Mouse (Mus musculus) kidney, adult 2 months (tissue): ENCODE results near the gene Ttc26. TPM values are rescaled to one million over a fixed set of nuclear protein-coding genes. Genes with fewer than 3 reads are reported as not detected.
A peak's percentile ranks its signal among the peaks of the same experiment; 100 is the strongest.

ENCODE experiments used
- DNase-seq: peaks from one replicate; pipeline ENCODE4 v3.0.0; 2021
- H3K27ac ChIP-seq: fragments of 200-500 bp; 2 replicates; pipeline ENCODE4 v1.5.1; 2012; ENCODE audit warnings: low read depth, low read length, control low read depth, inconsistent platforms; ENCODE audit not compliant: insufficient read depth
- H3K27me3 ChIP-seq: fragments of 200-500 bp; replicated peaks from 2 replicates; pipeline ENCODE4 v1.6.1; 2012; ENCODE audit warnings: mild to moderate bottlenecking, moderate library complexity, low read length, inconsistent platforms; ENCODE audit not compliant: control insufficient read depth, insufficient read depth
- H3K36me3 ChIP-seq: fragments of 200-500 bp; 2 replicates; pipeline ENCODE4 v1.6.1; 2012; ENCODE audit warnings: mild to moderate bottlenecking, moderate library complexity, low read length, inconsistent platforms; ENCODE audit not compliant: control insufficient read depth, insufficient read depth
- H3K4me1 ChIP-seq: fragments of 200-500 bp; 2 replicates; pipeline ENCODE4 v1.6.1; 2011; ENCODE audit warnings: low read length; ENCODE audit not compliant: control insufficient read depth, insufficient read depth
- H3K4me3 ChIP-seq: fragments of 200-500 bp; 2 replicates; pipeline ENCODE4 v1.5.1; 2011; ENCODE audit warnings: mild to moderate bottlenecking, low read depth, low read length, control low read depth; ENCODE audit not compliant: insufficient read depth
- CTCF ChIP-seq: fragments of 200-500 bp; conservative IDR thresholded peaks from 2 replicates; pipeline ENCODE4 v1.5.1; 2011; ENCODE audit warnings: low read depth, mild to moderate bottlenecking, control low read depth, low read length, moderate library complexity, mixed read lengths; ENCODE audit not compliant: insufficient read depth, insufficient read length
- POLR2A ChIP-seq: fragments of 200-500 bp; IDR thresholded peaks from one replicate; pipeline ENCODE4 v1.6.1; 2011; ENCODE audit warnings: low read depth, low read length, control low read depth
- WGBS: fragments of 180-500 bp; shearing (Covaris S2); methylation state at CpG from one replicate; pipeline ENCODE4 v1.1.7; 2018; 5-methylcytosine and 5-hydroxymethylcytosine counted together
- polyA plus RNA-seq: library from polyadenylated mRNA; depleted of rRNA; stranded (reverse); fragments of >200 nt; gene quantifications from 2 replicates; pipeline ENCODE4 v1.2.3, GENCODE M21; 2012

Ttc26 gene
- polyA plus RNA-seq, 1 experiment, result 2.4 TPM

- 50% methylated on average over 3 of the region's 3 CpGs for WGBS
- Histone ChIP-seq H3K27me3 (no peaks in the 10 kb centered on the region), H3K27ac (no peak overlapping the region), H3K4me1 (0 out of 2 replicates have a peak, but pooled peaks cover 8% of the 10 kb centered on the region), H3K4me3 (no peak overlapping the region), H3K36me3 (no peaks in the 10 kb centered on the region)
- DNase-seq, result no peak
- no peak for TF ChIP-seq POLR2A
- no peak for TF ChIP-seq CTCF
Observed at GRCm38 (mm10) chr6:38343581-38343980, 37.7 kb upstream of the Ttc26 start.

GRCm38 (mm10) chr6:38344006-38344670, 37.1 kb upstream of the Ttc26 start:
- H3K4me3 ChIP-seq, result no peak overlapping the region
- no peak for TF ChIP-seq POLR2A
- WGBS, result 85% methylated on average over 7 of the region's 7 CpGs
- no peaks in the 10 kb centered on the region for H3K27me3 ChIP-seq
- H3K4me1 ChIP-seq, result 0 out of 2 replicates have a peak, but pooled peaks cover 8% of the 10 kb centered on the region
- no peak overlapping the region for H3K27ac ChIP-seq
- DNase-seq, result no peak
- H3K36me3 ChIP-seq, result no peaks in the 10 kb centered on the region

- H3K27ac ChIP-seq, result no peak overlapping the region
- no peaks in the 10 kb centered on the region for H3K36me3 ChIP-seq
- 0 out of 2 replicates have a peak, but pooled peaks cover 8% of the 10 kb centered on the region for H3K4me1 ChIP-seq
- no peaks in the 10 kb centered on the region for H3K27me3 ChIP-seq
- no peak for TF ChIP-seq CTCF
- no peak for TF ChIP-seq POLR2A
- DNase-seq, result peak; percentile 59
- 43% methylated on average over 7 of the region's 7 CpGs for WGBS
- H3K4me3 ChIP-seq, result no peak overlapping the region
Observed at GRCm38 (mm10) chr6:38345796-38346195, 35.5 kb upstream of the Ttc26 start.

- no peaks in the 10 kb centered on the region for H3K27me3 ChIP-seq
- TF ChIP-seq POLR2A (no peak), CTCF (no peak)
- H3K4me1 ChIP-seq, result 0 out of 2 replicates have a peak, but pooled peaks cover 5% of the 10 kb centered on the region
- H3K27ac ChIP-seq, result no peak overlapping the region
- H3K36me3 ChIP-seq, result no peaks in the 10 kb centered on the region
- WGBS, result 86% methylated on average over 5 of the region's 5 CpGs
- no peak for DNase-seq
- no peak overlapping the region for H3K4me3 ChIP-seq
Observed at GRCm38 (mm10) chr6:38347875-38348274, 33.4 kb upstream of the Ttc26 start.

GRCm38 (mm10) chr6:38348811-38349453, 32.3 kb upstream of the Ttc26 start:
- TF ChIP-seq CTCF (no peak), POLR2A (no peak)
- 89% methylated on average over 6 of the region's 6 CpGs for WGBS
- H3K27ac ChIP-seq, result no peak overlapping the region
- H3K27me3 ChIP-seq, result no peaks in the 10 kb centered on the region
- H3K36me3 ChIP-seq, result no peaks in the 10 kb centered on the region
- H3K4me1 ChIP-seq, result 0 out of 2 replicates have a peak, but pooled peaks cover 5% of the 10 kb centered on the region
- no peak for DNase-seq
- H3K4me3 ChIP-seq, result no peak overlapping the region

- WGBS, result 78% methylated on average over 9 of the region's 9 CpGs
- Histone ChIP-seq H3K27me3 (no peaks in the 10 kb centered on the region), H3K4me1 (0 out of 2 replicates have a peak, but pooled peaks cover 5% of the 10 kb centered on the region), H3K36me3 (no peaks in the 10 kb centered on the region), H3K27ac (no peak overlapping the region), H3K4me3 (no peak overlapping the region)
- DNase-seq, result no peak
- TF ChIP-seq POLR2A (no peak), CTCF (no peak)
Observed at GRCm38 (mm10) chr6:38349806-38350205, 31.5 kb upstream of the Ttc26 start.

GRCm38 (mm10) chr6:38351930-38352329, 29.3 kb upstream of the Ttc26 start:
- Histone ChIP-seq H3K4me3 (no peak overlapping the region), H3K27ac (no peak overlapping the region), H3K36me3 (no peaks in the 10 kb centered on the region), H3K4me1 (no peaks in the 10 kb centered on the region), H3K27me3 (no peaks in the 10 kb centered on the region)
- no peak for DNase-seq
- TF ChIP-seq CTCF (no peak), POLR2A (no peak)
- WGBS, result 78% methylated on average over 4 of the region's 4 CpGs
